Mouse (Mus musculus) thymus, adult 2 months (tissue): ENCODE data around the gene Pcyox1.

Experiments used
- CTCF ChIP-seq: fragments of 200-500 bp; IDR thresholded peaks from 2 replicates; pipeline ENCODE4 v1.5.1; 2012; ENCODE audit warnings: mild to moderate bottlenecking, control low read depth, low read length, moderate library complexity, borderline replicate concordance; ENCODE audit not compliant: control insufficient read depth, poor library complexity, insufficient read depth; ENCODE audit errors: extremely low read depth
- POLR2A ChIP-seq: fragments of 200-500 bp; IDR thresholded peaks from 2 replicates; pipeline ENCODE4 v1.6.1; 2012; ENCODE audit warnings: mild to moderate bottlenecking, low read length, control low read depth, moderate library complexity; ENCODE audit not compliant: control insufficient read depth, poor library complexity, insufficient read depth; ENCODE audit errors: extremely low read depth

DNA sequence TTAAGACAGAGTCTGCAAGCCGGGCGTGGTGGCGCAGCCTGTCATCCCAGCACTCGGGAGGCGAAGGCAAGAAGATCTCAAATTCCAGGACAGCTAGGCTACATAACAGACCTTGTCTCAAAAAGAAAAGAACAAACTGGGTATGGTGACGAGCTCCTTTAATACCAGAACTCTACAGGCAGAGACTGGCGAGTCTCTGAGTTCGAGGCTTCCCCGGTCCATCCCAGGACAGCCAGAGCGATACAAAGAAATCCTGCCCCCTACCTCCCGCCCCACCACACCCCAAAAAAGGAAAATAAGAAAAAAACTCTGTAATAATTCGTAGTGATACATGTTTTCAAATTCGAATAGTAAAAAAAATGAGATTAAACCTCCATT, 42.2 kb upstream of the Pcyox1 start:
- TF ChIP-seq POLR2A (no peak), CTCF (no peak)
